Mouse (Mus musculus): ENCODE measurements around the gene Cfl1.

Cfl1 gene

GRCm38 (mm10) chr19:5490313-5490897 is at the start of gene Cfl1:
TSS of gene Cfl1 (plus strand) at chr19:5490455.
- under 1% methylated on average over 54 of the region's 62 CpGs for whole genome bisulfite sequencing

- 77% methylated on average over 9 of the region's 9 CpGs for WGBS
These were observed 45.8 kb upstream of the Cfl1 start for GRCm38 (mm10) chr19:5444371-5444908.

GRCm38 (mm10) chr19:5444954-5445353 is 45.3 kb upstream of the Cfl1 start:
- 55% methylated on average over 7 of the region's 7 CpGs for WGBS

GRCm38 (mm10) chr19:5445747-5446146 is 44.5 kb upstream of the Cfl1 start:
- WGBS, result 95% methylated on average over 5 of the region's 5 CpGs

GRCm38 (mm10) chr19:5447515-5448353 is 42.5 kb upstream of the Cfl1 start, which contains the start of gene Fosl1:
TSS of gene Fosl1 (plus strand) at chr19:5447547.
- WGBS, result under 1% methylated on average over 70 of the region's 70 CpGs

GRCm38 (mm10) chr19:5448354-5449150 is 41.7 kb upstream of the Cfl1 start:
- 7% methylated on average over 36 of the region's 36 CpGs for WGBS

GRCm38 (mm10) chr19:5449673-5450072 is 40.6 kb upstream of the Cfl1 start:
- 84% methylated on average over 3 of the region's 3 CpGs for WGBS

GRCm38 (mm10) chr19:5451766-5452165 is 38.5 kb upstream of the Cfl1 start:
- WGBS, result 51% methylated on average over 6 of the region's 6 CpGs

- 54% methylated on average over 12 of the region's 12 CpGs for WGBS
These were observed 35.2 kb upstream of the Cfl1 start for GRCm38 (mm10) chr19:5455037-5455436.

GRCm38 (mm10) chr19:5455568-5455967 is 34.7 kb upstream of the Cfl1 start:
- WGBS, result 12% methylated on average over 8 of the region's 8 CpGs

GRCm38 (mm10) chr19:5456241-5456921 is 33.9 kb upstream of the Cfl1 start:
- WGBS, result 2% methylated on average over 26 of the region's 26 CpGs

- 1% methylated on average over 70 of the region's 70 CpGs for WGBS
These were observed 33.1 kb upstream of the Cfl1 start for GRCm38 (mm10) chr19:5456922-5457745.

GRCm38 (mm10) chr19:5457746-5458442 is 32.4 kb upstream of the Cfl1 start, which contains the start of gene Ccdc85b:
TSS of gene Ccdc85b (minus strand) at chr19:5457894.
- 9% methylated on average over 14 of the region's 14 CpGs for WGBS

- WGBS, result 31% methylated on average over 7 of the region's 7 CpGs
These were observed 31.2 kb upstream of the Cfl1 start for GRCm38 (mm10) chr19:5459019-5459418.

- WGBS, result 13% methylated on average over 3 of the region's 3 CpGs
These were observed 30.4 kb upstream of the Cfl1 start for GRCm38 (mm10) chr19:5459896-5460295.

GRCm38 (mm10) chr19:5460465-5460911 is 29.8 kb upstream of the Cfl1 start, which contains the start of gene Fibp:
TSS of gene Fibp (plus strand) at chr19:5460615.
- under 1% methylated on average over 32 of the region's 32 CpGs for WGBS

- WGBS, result 86% methylated on average over 6 of the region's 6 CpGs
These were observed 28.8 kb upstream of the Cfl1 start for GRCm38 (mm10) chr19:5461411-5461810.

- 91% methylated on average over 9 of the region's 9 CpGs for WGBS
These were observed 27.0 kb upstream of the Cfl1 start for GRCm38 (mm10) chr19:5463212-5463611.

- WGBS, result 28% methylated on average over 15 of the region's 15 CpGs
These were observed 26.3 kb upstream of the Cfl1 start for GRCm38 (mm10) chr19:5463791-5464562.

Data from cerebral cortex, adult 2 months (tissue).